Mouse (Mus musculus): Measurements from ENCODE around the gene Adarb2. TPM values are rescaled to one million over a fixed set of nuclear protein-coding genes. Genes with fewer than 3 reads are reported as not detected.

Adarb2 gene
- total and polyA plus RNA-seq, 3 experiments, result not detected

DNA sequence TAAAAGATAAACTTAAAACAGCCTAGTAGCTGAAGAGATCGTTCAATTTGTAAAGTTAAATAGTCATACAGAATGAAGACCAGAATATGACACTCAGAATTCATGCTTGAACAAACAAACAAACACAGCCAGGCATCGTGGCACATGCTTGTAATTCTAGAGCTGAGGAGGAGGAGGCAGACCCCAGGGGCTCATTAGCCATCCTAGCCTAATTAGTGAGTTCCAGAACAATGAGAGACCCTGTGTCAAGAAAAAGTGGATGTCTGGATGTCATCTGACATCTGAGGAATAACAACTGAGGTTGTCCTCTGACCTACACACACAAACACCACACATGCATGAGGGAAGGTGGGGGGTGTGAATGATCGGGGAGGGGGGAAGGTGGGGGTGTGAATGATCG, 498.3 kb downstream of the Adarb2 start:
- TF ChIP-seq USF2 (conservative IDR thresholded peaks at IDR 0.05; ENCODE audit: low read depth, low read length) (no peak), E2F4 (IDR thresholded peaks at IDR 0.05; ENCODE audit: insufficient replicate concordance, low read depth, low read length) (no peak), KAT2A (IDR thresholded peaks at IDR 0.05; ENCODE audit: insufficient replicate concordance, low read length) (no peak), USF1 (IDR thresholded peaks at IDR 0.05; ENCODE audit: low read depth, low read length) (no peak), TCF12 (IDR thresholded peaks at IDR 0.05; ENCODE audit: low read depth, low read length) (no peak), ELF1 (IDR thresholded peaks at IDR 0.05; ENCODE audit: low read depth, low read length) (no peak), MXI1 (IDR thresholded peaks at IDR 0.05; ENCODE audit: low read depth, low read length) (no peak), CTCF (conservative IDR thresholded peaks at IDR 0.05 in 1 of 2, IDR thresholded peaks at IDR 0.05 in 1 of 2; ENCODE audit: low read depth in 2 of 2, low read length in 2 of 2) (no peak), BHLHE40 (IDR thresholded peaks at IDR 0.05; ENCODE audit: low read depth, low read length) (no peak), TBP (conservative IDR thresholded peaks at IDR 0.05; ENCODE audit: low read depth, low read length) (no peak), PAX5 (IDR thresholded peaks at IDR 0.05; ENCODE audit: low read length) (no peak), JUND (conservative IDR thresholded peaks at IDR 0.05; ENCODE audit: low read depth, low read length) (no peak), MAFK (IDR thresholded peaks at IDR 0.05; ENCODE audit: insufficient replicate concordance, low read length) (no peak), MAX (IDR thresholded peaks at IDR 0.05; ENCODE audit: low read length) (no peak), MAZ (IDR thresholded peaks at IDR 0.05; ENCODE audit: low read depth, low read length) (no peak)
- H3K4me1 ChIP-seq (ENCODE audit: control insufficient read depth in 1 of 2, insufficient read depth in 2 of 2), result peaks cover 0 to 2% of the 10 kb centered on the region in 2 experiments; a peak in 1 of 4 replicates
- no peak overlapping the region for H3K4me3 ChIP-seq (replicated peaks in 1 of 3; ENCODE audit: low read depth in 2 of 3, low read length in 2 of 3, poor library complexity in 1 of 3)
- in situ Hi-C loops (cut with MboI; ENCODE audit: low pct_ligation_motif_present, low pct_unique_long_range_greater_than_20kb, low sequenced_read_pairs) (no loop called here), dilution Hi-C loops (cut with MboI; ENCODE audit: extremely low pct_ligation_motif_present, extremely low pct_unique_long_range_greater_than_20kb, low sequenced_read_pairs) (no loop called here)
- no peak for DNase-seq (ENCODE audit: extremely low read depth)
- H3K27me3 ChIP-seq (replicated peaks), result no peaks in the 10 kb centered on the region
- H3K4me2 ChIP-seq (ENCODE audit: insufficient read depth, low read depth, poor library complexity, severe bottlenecking), result no peak overlapping the region
- no peaks in the 10 kb centered on the region for H3K36me3 ChIP-seq (replicated peaks in 1 of 2; ENCODE audit: control insufficient read depth in 1 of 2, insufficient read depth in 1 of 2, low read length in 1 of 2)
- H3K79me2 ChIP-seq (replicated peaks; ENCODE audit: control insufficient read depth, extremely low read depth, insufficient read depth, poor library complexity, severe bottlenecking), result no peaks in the 10 kb centered on the region
- H3K27ac ChIP-seq (ENCODE audit: insufficient read depth, low read depth), result no peak overlapping the region
- H3K9ac ChIP-seq (ENCODE audit: insufficient read depth, low read depth), result no peak overlapping the region
- peaks cover 3% of the 10 kb centered on the region for H3K9me3 ChIP-seq (replicated peaks; ENCODE audit: low read length)

DNA sequence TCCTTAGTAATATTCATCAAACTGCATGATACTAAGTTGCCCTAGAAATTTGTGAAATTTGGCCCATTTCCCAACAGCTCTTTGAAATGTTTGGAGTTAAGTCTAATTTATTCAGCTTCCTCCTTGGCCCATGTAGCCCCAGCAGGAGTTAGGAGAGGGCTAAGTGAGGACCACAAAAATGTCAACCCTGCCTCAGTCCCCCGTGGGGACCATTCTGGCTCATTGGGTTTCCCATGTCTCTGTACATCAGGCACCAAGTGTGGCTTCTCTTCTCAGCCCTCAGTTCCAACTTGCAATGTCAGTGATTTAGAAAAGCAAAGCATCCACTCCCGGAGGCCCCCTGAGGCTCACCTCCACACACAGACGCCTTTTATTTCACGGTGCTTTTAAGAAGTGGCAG, 502.6 kb downstream of the Adarb2 start:
- no peaks in the 10 kb centered on the region for H3K4me1 ChIP-seq (ENCODE audit: control insufficient read depth in 1 of 2, insufficient read depth in 2 of 2)
- no peak overlapping the region for H3K4me2 ChIP-seq (ENCODE audit: insufficient read depth, low read depth, poor library complexity, severe bottlenecking)
- no peak overlapping the region for H3K4me3 ChIP-seq (replicated peaks in 1 of 3; ENCODE audit: low read depth in 2 of 3, low read length in 2 of 3, poor library complexity in 1 of 3)
- no peak overlapping the region for H3K9ac ChIP-seq (ENCODE audit: insufficient read depth, low read depth)
- in situ Hi-C loops (cut with MboI; ENCODE audit: low pct_ligation_motif_present, low pct_unique_long_range_greater_than_20kb, low sequenced_read_pairs), result no loop called here
- no peak for DNase-seq (ENCODE audit: extremely low read depth)
- dilution Hi-C loops (cut with MboI; ENCODE audit: extremely low pct_ligation_motif_present, extremely low pct_unique_long_range_greater_than_20kb, low sequenced_read_pairs), result no loop called here
- no peaks in the 10 kb centered on the region for H3K79me2 ChIP-seq (replicated peaks; ENCODE audit: control insufficient read depth, extremely low read depth, insufficient read depth, poor library complexity, severe bottlenecking)
- no peaks in the 10 kb centered on the region for H3K9me3 ChIP-seq (replicated peaks; ENCODE audit: low read length)
- TF ChIP-seq GABPA (IDR thresholded peaks at IDR 0.05; ENCODE audit: insufficient replicate concordance, low read depth, low read length), result no peak
- TF ChIP-seq RAD21 (IDR thresholded peaks at IDR 0.05; ENCODE audit: low read depth, low read length), result no peak
- no peak for TF ChIP-seq POLR2AphosphoS2 (IDR thresholded peaks at IDR 0.05; ENCODE audit: low read depth, low read length)
- no peak for TF ChIP-seq CHD1 (IDR thresholded peaks at IDR 0.05; ENCODE audit: low read depth, low read length)
- TF ChIP-seq JUN (IDR thresholded peaks at IDR 0.05; ENCODE audit: insufficient read depth, low read depth, low read length), result no peak
- no peak for TF ChIP-seq ETS1 (conservative IDR thresholded peaks at IDR 0.05; ENCODE audit: low read depth, low read length)
- no peak for TF ChIP-seq PAX5 (IDR thresholded peaks at IDR 0.05; ENCODE audit: low read length)
- no peak for TF ChIP-seq CTCF (conservative IDR thresholded peaks at IDR 0.05 in 1 of 2, IDR thresholded peaks at IDR 0.05 in 1 of 2; ENCODE audit: low read depth in 2 of 2, low read length in 2 of 2)
- TF ChIP-seq POLR2A (IDR thresholded peaks at IDR 0.05; ENCODE audit: low read depth, low read length), result no peak
- no peak for TF ChIP-seq ELF1 (IDR thresholded peaks at IDR 0.05; ENCODE audit: low read depth, low read length)
- no peak for TF ChIP-seq USF1 (IDR thresholded peaks at IDR 0.05; ENCODE audit: low read depth, low read length)
- TF ChIP-seq MAX (IDR thresholded peaks at IDR 0.05; ENCODE audit: low read length), result no peak
- TF ChIP-seq RCOR1 (conservative IDR thresholded peaks at IDR 0.05; ENCODE audit: low read depth, low read length), result no peak
- no peak for TF ChIP-seq MAFK (IDR thresholded peaks at IDR 0.05; ENCODE audit: insufficient replicate concordance, low read length)
- no peak for TF ChIP-seq SMC3 (IDR thresholded peaks at IDR 0.05; ENCODE audit: low read depth, low read length)
- no peak for TF ChIP-seq MEF2A (IDR thresholded peaks at IDR 0.05; ENCODE audit: borderline replicate concordance, low read depth, low read length)
- TF ChIP-seq NELFE (IDR thresholded peaks at IDR 0.05; ENCODE audit: low read depth, low read length), result no peak
- no peak for TF ChIP-seq JUND (conservative IDR thresholded peaks at IDR 0.05; ENCODE audit: low read depth, low read length)
- H3K27me3 ChIP-seq (replicated peaks), result no peaks in the 10 kb centered on the region
- H3K36me3 ChIP-seq (replicated peaks in 1 of 2; ENCODE audit: control insufficient read depth in 1 of 2, insufficient read depth in 1 of 2, low read length in 1 of 2), result no peaks in the 10 kb centered on the region
- no peak overlapping the region for H3K27ac ChIP-seq (ENCODE audit: insufficient read depth, low read depth)
